Mouse (Mus musculus): Measurements from ENCODE around the gene 1700017N19Rik.

DNA sequence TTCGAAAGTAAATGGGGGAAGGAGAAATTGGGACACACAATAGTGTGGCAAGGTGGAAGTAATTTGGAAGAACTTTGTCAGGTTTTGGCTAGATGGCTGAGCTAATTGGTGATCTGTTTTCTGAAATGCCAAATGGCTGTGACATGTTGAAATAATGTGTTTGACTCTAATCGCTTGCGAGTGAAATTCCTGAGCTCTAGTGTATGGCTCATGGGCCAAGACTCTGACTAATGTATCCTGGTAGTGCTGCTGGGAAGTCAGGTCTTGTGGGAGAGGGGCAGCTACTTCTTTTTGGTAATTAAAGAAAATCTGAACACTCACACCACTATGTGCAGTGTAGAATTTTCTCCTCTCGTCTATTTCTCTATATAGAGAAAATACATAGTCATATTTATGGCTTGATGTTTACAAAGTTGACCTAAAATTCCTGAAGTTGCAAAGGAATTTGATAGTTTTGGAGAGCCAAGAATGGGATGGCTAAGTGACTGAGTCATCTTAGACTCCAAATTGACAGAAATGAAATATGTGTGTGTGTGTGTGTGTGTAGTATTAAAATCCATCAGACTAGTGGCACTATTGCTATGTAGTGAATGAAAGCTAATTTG lies 55.1 kb downstream of the 1700017N19Rik start:
- no peak for TF ChIP-seq POLR2A (IDR thresholded peaks at IDR 0.05; ENCODE audit: control insufficient read depth, low read depth, low read length)
- TF ChIP-seq CTCF (IDR thresholded peaks at IDR 0.05; ENCODE audit: control insufficient read depth, insufficient read depth, insufficient replicate concordance, low read depth, low read length) = no peak

Measured in testis, adult 2 months (tissue).